Mouse (Mus musculus) spleen, postnatal 4 days (tissue): ENCODE results near the gene Upf2.
"Not testable (repeated sequence)": the region's sequence is repeated elsewhere in the genome, so short reads cannot be mapped to it uniquely, and the experiment has no call there.

Experiments used
- DNase-seq, 2 experiments: peaks; one replicate each; pipeline ENCODE4 v3.0.0; 2022; ENCODE audit warnings: low spot score in 2 of 2

Upf2 gene

DNA sequence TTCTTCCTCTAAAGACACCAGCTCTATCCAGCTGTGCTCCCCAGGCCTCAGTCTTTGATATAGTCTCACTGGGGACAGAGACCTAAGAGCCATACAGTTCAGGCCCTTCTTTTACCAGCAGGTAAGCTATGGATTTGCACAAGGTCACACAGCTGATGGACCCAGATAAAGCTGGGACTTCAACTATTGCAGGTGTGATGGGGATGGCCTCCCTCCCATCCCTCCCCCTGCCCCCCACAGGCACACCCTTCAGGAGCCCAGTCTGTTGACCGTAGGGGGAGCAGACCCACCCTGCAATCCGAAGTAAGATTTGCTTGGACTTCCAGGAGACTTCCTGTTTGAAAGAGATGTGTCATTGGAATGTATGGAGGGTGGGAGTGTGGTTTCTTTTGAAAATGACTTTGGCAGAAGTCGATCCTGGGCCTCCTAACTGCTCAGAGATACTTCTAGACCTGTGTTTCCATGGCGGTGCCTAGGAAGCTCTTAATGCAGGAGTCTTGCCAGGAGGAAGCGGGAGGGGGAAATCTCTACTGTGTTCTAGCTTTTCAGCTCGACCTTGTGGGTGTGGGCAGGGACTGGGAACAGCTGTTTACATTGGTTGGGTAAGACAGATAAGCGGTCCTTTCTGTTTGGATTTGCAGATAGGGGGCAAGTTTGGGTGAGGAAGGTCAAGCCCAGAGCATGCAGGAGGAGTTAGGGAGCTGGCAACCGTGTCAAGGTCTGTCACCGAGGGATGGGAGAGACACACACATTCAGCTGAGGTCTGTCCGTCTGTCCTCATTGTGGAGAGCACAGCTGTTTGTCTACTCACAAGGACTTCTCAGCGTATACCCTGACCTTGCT, 120.5 kb downstream of the Upf2 start:
- DNase-seq = no peak

DNA sequence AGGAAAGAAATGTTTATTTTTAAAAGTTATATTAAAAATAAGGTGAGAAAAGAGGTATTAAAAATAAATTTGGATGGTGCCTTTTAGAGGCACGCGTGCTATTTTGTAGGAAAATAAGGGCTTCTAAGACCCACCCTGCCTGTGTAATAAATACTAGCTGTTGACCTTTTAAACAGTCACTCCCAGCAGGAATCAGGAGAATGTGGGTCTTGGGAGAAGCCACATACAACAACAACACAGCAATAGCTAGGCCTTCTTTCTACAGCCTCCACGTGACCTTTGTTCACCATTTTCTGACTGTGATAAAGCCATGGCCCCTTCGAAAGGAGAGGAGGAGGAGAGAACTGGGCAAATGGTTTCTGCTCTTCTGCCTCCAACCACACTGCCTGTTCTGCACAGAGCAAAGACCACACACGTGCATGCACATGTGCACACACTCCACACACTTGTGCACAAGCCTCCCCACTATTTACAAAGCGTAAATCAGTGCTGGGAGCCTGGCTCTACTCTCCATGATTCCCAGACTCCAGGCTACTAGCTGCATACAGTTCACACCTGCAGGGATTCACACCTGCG, 121.5 kb downstream of the Upf2 start:
- DNase-seq = no peak

DNA sequence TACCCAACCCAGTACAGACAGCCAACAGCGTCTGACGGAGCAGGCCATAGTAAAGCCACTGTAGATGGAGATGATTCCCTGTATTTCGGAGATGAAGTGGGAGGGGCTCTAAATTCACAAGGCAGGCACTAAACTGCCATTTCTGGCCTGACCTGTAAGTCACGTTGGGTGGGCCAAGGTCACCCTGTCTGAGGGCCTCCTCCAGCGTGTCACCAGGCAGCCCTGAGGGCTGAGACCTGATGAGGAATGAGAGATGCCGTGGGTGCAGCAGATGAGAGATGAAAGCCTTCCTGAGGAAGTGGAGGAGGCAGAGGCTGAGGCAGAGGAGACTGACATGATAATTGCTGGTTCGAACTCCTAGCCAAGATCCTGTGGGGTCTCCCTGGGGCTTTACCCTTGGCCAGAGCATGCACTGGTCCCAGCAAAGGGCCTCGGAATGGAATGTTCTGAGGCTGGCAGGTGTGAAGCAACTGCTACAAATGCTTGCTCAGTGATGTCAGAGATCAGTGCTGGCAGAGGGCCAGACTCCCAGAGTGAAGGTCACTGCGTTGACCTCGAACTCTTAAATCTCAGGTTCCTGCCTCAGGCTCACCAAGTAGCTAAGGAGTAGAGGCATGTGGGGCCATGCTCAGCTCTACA, 123.7 kb downstream of the Upf2 start:
- DNase-seq = no peak

DNA sequence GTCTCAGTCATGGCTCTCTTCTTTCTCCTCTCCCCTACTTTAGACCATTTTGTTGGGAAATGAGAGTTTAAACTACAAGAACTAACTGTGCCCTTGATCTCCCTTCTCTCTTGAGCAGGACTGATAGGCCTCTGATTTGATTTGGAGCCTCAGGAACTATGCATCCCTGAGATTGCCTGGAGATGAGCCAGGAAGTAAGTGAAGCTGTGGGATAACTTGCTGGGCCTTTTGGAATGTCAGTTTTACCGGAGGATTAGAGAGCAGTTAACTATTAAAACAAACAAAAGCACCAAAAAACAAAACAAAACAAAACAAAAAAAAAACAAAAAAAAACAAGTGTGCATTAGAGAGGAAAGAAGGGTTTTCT, 124.2 kb downstream of the Upf2 start:
- DNase-seq = no peak

DNA sequence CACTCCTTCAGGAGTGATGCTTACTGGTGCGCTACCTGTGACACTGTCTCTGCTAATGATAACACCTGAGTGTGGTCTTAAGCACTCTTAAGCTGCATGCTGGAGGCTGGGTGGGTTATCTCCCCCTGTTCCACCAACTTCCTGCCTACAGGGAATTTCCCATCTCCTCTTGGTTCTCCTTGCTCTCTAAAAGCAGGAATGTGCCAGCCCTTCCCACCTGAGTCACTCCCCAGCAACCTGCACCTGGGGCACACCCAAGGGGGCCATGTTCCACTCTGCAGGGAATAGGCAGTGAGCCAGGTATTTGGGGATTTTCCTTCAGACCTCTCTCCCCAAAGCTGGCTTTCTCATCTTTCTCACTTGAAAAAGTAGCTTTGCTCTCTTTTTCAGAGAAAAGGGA, 128.8 kb downstream of the Upf2 start:
- no peak for DNase-seq

DNA sequence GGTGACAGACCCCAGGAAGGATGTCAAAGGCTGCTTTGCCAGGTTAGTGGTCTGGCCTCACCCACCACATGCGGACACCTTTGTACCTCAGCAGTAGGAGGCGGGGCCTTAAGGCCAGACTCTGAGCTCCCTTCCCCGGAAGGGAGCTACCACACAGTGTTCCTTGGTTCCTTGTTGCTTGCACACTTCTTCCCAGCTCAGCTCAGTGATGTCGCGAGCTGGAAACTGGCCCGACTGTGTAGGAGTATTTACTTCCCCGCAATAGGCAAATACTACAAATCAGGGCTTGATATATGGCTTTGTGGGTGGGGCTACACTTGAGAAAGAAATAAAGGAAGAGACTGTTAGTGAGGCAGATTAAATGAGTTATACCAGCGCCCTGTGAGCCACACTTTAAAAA, 129.8 kb downstream of the Upf2 start:
- DNase-seq = no peak

DNA sequence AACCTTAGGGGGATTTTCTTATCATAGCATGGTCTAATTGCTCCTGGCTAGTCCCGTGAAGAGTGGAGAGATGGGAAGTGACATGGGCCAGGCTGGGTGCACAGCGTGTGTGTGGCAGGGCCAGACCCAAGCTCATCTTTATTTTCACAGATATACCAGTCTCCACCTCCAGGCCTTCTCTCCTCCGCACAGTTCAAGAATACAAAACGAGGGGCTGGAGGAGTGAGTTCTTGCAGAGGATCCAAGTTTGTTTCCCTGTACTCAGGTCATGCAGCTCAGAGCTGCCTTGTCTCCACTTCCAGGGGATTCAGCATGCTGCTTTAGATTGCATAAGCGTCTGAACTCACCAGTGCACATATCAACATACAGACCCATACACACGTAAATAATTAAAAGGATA, 131.3 kb downstream of the Upf2 start:
- DNase-seq = no peak

DNA sequence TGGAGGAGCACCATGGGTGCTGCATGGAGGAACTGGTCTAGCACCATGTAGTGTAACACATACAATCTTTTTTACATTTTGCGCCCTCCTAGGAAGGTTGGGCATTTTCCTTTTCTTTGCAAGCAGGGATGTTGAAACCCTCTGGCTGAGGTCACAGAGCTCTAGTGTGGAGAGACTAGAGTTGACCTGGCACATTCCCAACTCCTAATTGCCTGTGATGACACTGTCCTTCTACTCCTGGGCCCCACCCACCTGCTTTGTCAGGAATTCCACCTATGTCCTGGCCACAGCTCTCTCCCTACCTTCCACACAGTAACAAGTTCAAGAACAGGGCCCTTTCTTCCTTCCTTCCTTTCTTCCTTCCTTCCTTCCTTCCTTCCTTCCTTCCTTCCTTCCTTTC, 132.4 kb downstream of the Upf2 start:
- no peak for DNase-seq

DNA sequence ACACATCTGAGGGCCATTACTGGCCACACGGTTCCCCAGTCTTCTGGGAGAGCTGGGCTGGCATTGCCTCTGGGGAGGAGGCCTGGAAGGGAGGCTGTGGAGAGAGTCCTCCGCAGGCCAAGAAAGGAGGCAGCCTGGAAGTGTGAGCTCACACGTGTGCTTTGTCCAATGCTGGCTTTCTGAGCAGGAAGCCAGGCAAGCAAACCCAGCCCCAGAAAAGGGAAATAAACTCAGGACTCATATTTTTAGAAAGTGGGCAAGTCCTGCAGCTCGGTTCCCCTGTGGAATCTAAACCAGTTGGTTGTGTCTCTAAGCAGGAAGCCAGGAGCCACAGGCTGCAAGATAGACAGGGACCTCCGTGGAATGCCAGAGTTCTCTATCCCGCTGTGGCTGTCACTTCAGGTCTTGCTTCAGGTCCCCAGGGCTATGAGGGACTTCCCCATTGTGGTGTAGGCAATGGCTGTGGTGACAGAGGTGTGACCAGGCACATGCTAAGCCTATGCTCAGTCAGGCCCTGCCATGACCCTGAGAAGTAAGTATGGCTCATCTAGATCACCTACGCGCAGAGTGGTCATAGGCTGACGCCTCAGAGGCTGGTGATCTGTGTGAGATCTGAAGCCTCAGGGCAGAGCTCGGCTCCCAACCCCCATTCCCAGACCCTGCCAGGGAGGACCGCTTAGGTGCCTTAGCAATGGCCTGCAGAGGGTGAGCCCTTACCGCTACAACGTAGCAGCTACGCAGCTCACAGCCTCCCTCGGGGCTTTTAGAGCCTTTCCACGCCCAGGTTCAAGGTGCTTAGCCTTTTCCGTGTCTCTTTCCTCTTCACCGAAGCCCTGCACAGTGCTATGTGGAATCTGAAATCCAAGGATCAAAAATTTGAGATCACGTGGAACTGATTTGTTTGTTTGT, 134.6 kb downstream of the Upf2 start:
- no peak for DNase-seq

DNA sequence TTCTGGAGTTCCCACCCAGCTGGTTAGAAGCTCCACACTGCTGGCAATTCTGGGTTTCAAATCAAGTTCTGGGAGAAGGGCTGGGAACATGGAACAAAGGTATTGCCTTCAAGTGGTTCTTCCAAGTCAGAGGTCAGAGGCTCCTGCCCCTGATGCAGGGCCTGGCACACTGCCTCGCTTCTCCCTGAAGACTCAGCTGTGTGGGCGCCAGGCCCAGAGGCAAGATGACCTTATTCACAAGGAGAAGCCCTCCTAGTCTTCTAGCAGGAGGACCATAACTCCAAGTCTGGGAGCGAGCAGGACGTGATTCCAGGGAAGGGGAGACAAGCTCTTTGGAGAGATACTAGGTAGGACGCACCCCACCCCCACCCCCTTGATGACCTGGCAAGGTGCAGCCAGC, 135.9 kb downstream of the Upf2 start:
- DNase-seq = no peak

DNA sequence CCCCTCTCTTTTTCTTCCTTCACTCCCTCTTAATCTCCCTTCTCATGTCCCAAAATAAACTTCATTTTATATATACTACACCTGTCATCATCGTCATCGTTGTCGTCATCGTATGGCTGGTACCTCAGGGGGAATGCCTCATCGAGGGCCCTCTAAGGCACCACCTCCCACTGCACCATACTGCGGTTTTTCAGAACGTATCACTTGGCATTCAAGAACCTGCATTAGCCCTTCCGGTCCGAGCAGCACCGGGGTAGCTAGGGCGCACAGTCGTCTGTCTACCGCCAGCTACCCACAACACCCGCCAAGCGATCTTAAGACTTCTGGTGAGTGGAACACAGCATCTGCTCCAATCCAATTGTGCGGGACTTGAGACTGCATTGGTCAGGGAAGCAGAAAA, 138.7 kb downstream of the Upf2 start:
- DNase-seq = not testable (repeated sequence)

DNA sequence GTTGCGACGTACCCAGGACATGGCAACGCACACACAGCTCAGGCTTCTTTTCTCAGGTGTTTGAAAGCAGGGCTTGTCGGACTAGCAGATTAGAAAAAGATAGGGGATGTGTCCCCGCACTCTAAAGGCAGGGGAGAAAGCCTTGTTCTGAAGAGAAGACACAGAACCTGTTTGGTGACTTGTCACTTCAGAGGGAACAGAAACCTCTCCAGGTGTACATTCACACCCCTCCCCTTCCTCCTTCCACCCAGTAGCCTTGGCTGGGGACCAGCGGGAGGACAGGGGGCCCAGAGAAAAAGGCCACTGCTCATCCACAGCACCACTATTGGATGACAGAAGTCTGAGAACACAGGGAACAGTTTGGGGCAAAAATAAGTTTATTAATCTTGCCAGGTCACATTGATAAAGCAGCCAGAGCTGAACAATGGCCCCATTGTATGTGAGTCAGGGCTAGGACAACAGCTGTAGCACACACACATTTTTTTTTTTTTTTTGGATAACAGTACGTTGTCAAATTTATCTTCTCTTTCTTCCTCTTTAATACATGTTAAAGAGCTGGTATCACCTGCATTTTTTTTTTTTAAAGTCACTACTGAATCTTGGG, 145.9 kb downstream of the Upf2 start:
- no peak for DNase-seq

DNA sequence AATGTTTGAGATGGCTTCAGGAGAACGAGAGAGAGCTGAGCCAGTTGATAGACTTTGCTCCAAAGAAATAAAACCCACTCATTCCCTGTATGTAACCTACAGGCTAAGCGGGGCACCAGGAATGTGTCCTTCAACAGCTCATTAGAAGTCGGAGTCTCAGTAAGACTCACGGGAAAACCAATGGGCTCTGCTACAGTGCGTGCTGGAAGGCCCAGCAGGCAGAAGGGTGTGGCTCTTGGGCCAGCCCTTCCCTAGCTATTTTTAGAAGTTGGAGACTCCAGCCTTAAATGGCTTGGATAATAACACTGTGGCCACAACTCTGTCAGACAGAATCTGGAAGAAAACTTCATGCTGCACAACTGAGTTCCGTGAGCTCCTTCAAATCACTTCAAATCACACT, 147.7 kb downstream of the Upf2 start:
- DNase-seq = no peak

DNA sequence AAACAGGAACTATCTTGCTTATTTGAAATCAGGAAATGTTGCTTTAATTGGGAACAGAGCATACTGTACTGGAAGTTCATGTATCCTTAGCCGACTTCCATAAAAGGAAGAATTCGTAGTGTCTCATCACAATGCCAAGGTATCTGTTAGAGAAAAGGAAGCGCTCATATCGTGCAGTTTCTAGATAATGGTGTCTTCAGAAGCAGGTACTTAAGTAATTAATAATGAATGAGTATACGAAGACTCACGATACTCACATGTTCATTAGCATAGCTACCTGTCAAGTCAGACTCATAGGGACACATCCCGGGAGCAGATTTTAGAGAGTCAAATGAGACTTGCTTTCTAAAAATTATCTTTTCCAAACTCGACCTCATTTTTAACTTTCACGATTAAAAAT, 148.2 kb downstream of the Upf2 start:
- DNase-seq = no peak

DNA sequence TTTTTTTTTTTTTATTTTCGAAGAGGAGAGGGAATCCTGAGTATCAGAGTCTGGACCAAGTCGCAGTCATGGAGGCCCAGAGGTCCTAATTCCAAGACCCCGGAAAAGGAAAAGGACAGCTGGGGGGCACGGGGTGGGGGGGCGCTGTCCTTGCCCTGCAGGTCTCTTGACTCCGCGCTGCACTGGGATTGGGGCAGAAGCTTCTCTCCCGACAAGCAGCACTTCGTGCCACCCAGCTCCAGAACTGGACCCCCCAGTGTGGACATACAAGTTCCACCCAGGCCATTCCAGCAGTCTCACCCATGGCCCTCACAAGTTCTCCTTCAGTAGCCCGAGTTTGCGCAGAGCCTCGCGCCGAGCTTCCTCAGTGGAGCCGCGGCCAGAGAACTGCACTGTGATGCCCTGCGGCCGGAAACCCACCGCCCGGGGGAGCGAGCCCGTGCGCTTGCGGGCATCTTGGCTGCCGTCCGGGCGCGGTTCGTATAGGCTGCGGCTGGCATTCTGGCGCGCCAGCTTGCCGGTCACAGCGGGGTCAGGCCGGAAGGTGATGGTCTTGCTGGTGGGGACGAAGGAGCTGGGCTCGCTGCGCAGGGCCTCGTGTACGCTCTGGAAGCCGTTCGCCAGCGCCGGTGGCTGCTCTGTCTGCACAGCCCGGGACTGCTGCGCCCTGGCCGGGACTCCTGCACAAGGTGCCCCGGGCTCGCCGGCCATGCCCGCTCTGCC, 148.9 kb downstream of the Upf2 start:
- no peak for DNase-seq

DNA sequence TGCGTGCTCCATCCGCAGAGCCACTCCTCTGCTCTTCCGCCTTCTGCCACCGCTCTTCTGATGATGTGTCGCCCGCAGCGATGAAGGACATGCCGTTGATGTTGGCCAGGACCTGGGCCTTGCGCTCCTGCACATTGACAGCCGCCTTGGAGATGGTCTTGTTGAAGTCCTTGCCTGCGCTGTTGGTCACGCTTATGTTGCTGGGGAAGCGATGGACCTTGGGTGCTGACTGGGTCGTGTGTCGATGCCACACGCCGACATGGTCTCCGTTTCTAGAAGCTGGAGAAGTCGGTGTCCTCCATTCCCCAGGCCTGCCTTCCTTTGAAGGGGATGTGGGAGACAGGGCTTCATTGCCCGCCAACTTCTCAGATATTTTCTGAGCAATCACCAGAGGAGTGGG, 149.5 kb downstream of the Upf2 start:
- no peak for DNase-seq

DNA sequence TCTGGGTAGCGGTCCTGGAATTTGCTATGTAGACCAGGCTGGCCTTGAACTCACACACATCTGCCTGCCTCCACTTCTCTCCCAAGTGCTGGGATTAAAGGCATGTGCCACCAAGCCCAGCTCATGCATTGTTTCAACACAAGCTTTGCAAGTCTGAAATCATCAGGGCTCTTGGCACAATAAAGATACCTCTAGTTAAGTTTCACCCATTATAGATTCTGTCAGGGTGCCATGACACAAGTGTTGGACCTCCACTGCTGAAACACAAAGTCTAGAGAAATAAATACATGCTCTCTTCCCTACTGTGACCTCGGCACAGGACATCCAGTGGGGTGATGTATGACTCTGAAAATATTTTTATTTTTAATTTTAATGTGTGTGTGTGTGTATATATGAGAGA, 154.2 kb downstream of the Upf2 start:
- DNase-seq = no peak
